ENCODE assay signal across 35 mouse cellular contexts in genomic region chr7:70291431-70291830, GRCm38 (mm10).
"Had no signal": no experiment of that assay in that cellular context is flagged by ENCODE, and none has a peak within 500 bp of the region (broad histone marks: within the 10 kb centered on the region; RNA-seq: fewer than 3 reads in every experiment).

No protein-coding gene starts in this region.

- ATAC-seq: hindbrain, embryonic 16.5 days; hindbrain, postnatal 0 days; inflammation-experienced regulatory T-cells, adult 6 months; intestine, embryonic 15.5 days; intestine, embryonic 16.5 days; intestine, postnatal 0 days had no signal

- H3K4me2 ChIP-seq: heart, embryonic 11.5 days; heart, embryonic 12.5 days; heart, embryonic 13.5 days; heart, embryonic 15.5 days; hindbrain, embryonic 12.5 days; hindbrain, embryonic 13.5 days; hindbrain, embryonic 14.5 days; hindbrain, embryonic 15.5 days; intestine, embryonic 15.5 days; kidney, embryonic 15.5 days had no signal

- H3K9me3 ChIP-seq: heart, embryonic 10.5 days; heart, embryonic 12.5 days; heart, embryonic 13.5 days; heart, embryonic 15.5 days; hindbrain, embryonic 13.5 days; hindbrain, embryonic 15.5 days; intestine, embryonic 15.5 days had no signal

- H3K4me1 ChIP-seq: intestine, embryonic 15.5 days had no signal

- H3K36me3 ChIP-seq: heart, embryonic 10.5 days; heart, embryonic 12.5 days; heart, embryonic 13.5 days; heart, embryonic 15.5 days; hindbrain, embryonic 10.5 days; hindbrain, embryonic 12.5 days; hindbrain, embryonic 13.5 days; hindbrain, embryonic 15.5 days; intestine, embryonic 15.5 days; kidney, embryonic 15.5 days had no signal

- H3K9ac ChIP-seq: heart, embryonic 12.5 days; heart, embryonic 13.5 days; heart, embryonic 15.5 days; hindbrain, embryonic 12.5 days; hindbrain, embryonic 13.5 days; hindbrain, embryonic 14.5 days; hindbrain, embryonic 15.5 days; intestine, embryonic 15.5 days; kidney, embryonic 15.5 days had no signal

- H3K27ac ChIP-seq: heart, embryonic 10.5 days; heart, embryonic 13.5 days; heart, embryonic 15.5 days; hindbrain, embryonic 10.5 days; hindbrain, embryonic 12.5 days; hindbrain, embryonic 13.5 days; hindbrain, embryonic 14.5 days; hindbrain, embryonic 15.5 days; hindbrain, postnatal 0 days; intestine, embryonic 15.5 days; kidney, embryonic 15.5 days; kidney, postnatal 0 days; layer of hippocampus, adult 2 months had no signal

- DNase-seq: heart, postnatal 10 days; heart, postnatal 14 days; heart, postnatal 36 days; heart, postnatal 4 days; kidney, adult 11 months; kidney, adult 18-20 months; kidney, adult 2 months; kidney, adult 8-10 months; kidney, adult 9 months; kidney, postnatal 10 days; kidney, postnatal 14 days; kidney, postnatal 25 days; kidney, postnatal 36 days; kidney, postnatal 4 days; layer of hippocampus, adult 9-11 months; layer of hippocampus, postnatal 36 days had no signal

- H3K4me3 ChIP-seq: heart, embryonic 10.5 days; heart, embryonic 12.5 days; heart, embryonic 13.5 days; heart, embryonic 15.5 days; hindbrain, embryonic 10.5 days; hindbrain, embryonic 12.5 days; hindbrain, embryonic 13.5 days; hindbrain, embryonic 15.5 days; intestine, embryonic 15.5 days; kidney, embryonic 15.5 days; layer of hippocampus, adult 2 months had no signal
